Mouse (Mus musculus): ENCODE measurements around the gene Tbrg1.

DNA sequence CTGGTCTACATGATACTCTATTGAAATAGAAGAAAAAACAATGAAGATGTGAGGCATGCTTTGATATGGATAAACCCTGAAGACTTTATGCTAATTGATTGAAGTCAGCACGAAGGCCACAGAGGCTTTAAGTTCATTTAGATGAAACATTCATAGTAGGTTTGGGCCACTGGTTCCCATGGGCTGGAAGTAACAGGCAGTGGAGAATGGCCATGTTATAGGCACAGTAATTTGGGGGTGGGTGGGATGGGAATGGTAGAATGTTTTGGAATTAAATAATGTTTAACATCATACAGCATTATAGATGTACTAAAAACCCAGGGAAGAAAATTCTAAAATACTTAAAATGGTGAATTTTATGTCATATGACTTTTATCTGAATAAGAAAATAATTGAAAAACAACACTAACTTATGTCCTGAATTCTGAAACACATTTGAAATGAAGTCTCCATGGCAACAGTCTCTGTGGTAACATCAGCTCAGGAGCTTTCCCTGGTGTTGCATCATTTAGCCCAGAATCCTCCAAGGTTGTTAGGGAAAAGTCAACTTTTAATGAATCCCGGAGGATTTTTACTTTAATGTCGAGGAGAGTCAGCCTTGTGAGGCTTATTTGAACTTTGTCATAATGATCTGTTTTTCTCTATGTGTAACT lies 30.3 kb upstream of the Tbrg1 start:
- TF ChIP-seq CTCF (IDR thresholded peaks at IDR 0.05) (no peak), POLR2A (IDR thresholded peaks at IDR 0.05; ENCODE audit: insufficient read depth, low read depth, low read length) (no peak), EP300 (IDR thresholded peaks at IDR 0.05; ENCODE audit: insufficient read depth, low read depth, low read length) (no peak)

All from heart, adult 2 months (tissue).